Mouse (Mus musculus) adrenal gland, adult 10 weeks (tissue): ENCODE measurements around the gene Smurf1. TPM values are rescaled to one million over a fixed set of nuclear protein-coding genes. Genes with fewer than 3 reads are reported as not detected.

ENCODE experiments used
- polyA plus RNA-seq: library from polyadenylated mRNA; stranded (reverse); fragments of 350-450 nt; fragmentation: Illumina TruSeq; extraction: RNeasy Lipid Tissue Mini Kit (QIAGEN cat#74804); gene quantifications from one replicate; pipeline ENCODE4 v1.2.3, GENCODE M21; 2014; ENCODE audit warnings: low read depth, low replicate concordance

The Smurf1 gene
- 9.8 TPM for polyA plus RNA-seq

GRCm38 (mm10) chr5:144965639-144966351, at the start of gene Smurf1:
Gene Smurf1 (minus strand): TSS chr5:144965847.

Other genes starting within 250 kb of the Smurf1 start
- 9.0 TPM for gene Tmem130, start 204.0 kb downstream of the Smurf1 start, polyA plus RNA-seq
- gene Trrap, start 198.1 kb downstream of the Smurf1 start, polyA plus RNA-seq = 8.0 TPM
- gene Gm4871, start 66.9 kb upstream of the Smurf1 start, polyA plus RNA-seq = not detected
- gene 1700018F24Rik, start 77.1 kb upstream of the Smurf1 start, polyA plus RNA-seq = not detected
- gene Arpc1a, start 118.0 kb upstream of the Smurf1 start, polyA plus RNA-seq = 26.4 TPM
- not detected for gene Kpna7, start 118.2 kb upstream of the Smurf1 start, polyA plus RNA-seq
- gene Arpc1b, start 148.4 kb upstream of the Smurf1 start, polyA plus RNA-seq = 37.3 TPM
- gene Pdap1, start 174.4 kb upstream of the Smurf1 start, polyA plus RNA-seq = 37.3 TPM
- gene Bud31, start 174.5 kb upstream of the Smurf1 start, polyA plus RNA-seq = 293 TPM
- 2.6 TPM for gene Ptcd1, start 201.3 kb upstream of the Smurf1 start, polyA plus RNA-seq
- 1.9 TPM for gene Cpsf4, start 201.4 kb upstream of the Smurf1 start, polyA plus RNA-seq
- 22.8 TPM for gene Atp5j2, start 226.2 kb upstream of the Smurf1 start, polyA plus RNA-seq
- gene Zkscan14, start 236.0 kb upstream of the Smurf1 start, polyA plus RNA-seq = 2.2 TPM
- 7.8 TPM for gene Zkscan5, start 238.7 kb upstream of the Smurf1 start, polyA plus RNA-seq